Mouse (Mus musculus) liver, postnatal 0 days (tissue): ENCODE data around the gene Cd101.

Experiments used
- CTCF ChIP-seq: sonication (generic); IDR thresholded peaks from 2 replicates; pipeline ENCODE4 v1.5.1; 2016; ENCODE audit warnings: antibody characterized with exemption, low read depth
- EP300 ChIP-seq: IDR thresholded peaks from 2 replicates; pipeline ENCODE4 v1.6.1; 2016; ENCODE audit warnings: antibody characterized with exemption, low read depth, mild to moderate bottlenecking

DNA sequence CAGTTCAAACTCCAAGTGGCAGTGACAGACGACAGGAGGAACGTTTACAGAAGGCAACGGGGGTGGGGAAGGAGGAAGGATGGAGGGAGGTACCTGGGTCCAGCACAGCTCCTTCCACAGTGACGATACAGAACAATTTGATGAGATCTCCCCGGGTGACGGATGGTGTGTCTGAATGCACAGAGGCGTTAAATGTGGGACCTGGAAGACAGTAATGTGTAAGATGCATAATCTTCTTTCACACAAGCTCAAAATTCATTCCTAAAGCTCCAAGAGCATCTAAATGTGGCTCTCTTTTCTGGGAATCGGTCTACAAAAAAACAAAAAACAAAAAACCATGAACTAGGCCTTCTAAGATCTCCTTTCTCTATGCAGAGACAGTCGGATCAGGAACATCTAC, 20.6 kb upstream of the Cd101 start:
- no peak for TF ChIP-seq CTCF
- TF ChIP-seq EP300, result no peak
